Mouse (Mus musculus): ENCODE results near the gene Cirbp.

DNA sequence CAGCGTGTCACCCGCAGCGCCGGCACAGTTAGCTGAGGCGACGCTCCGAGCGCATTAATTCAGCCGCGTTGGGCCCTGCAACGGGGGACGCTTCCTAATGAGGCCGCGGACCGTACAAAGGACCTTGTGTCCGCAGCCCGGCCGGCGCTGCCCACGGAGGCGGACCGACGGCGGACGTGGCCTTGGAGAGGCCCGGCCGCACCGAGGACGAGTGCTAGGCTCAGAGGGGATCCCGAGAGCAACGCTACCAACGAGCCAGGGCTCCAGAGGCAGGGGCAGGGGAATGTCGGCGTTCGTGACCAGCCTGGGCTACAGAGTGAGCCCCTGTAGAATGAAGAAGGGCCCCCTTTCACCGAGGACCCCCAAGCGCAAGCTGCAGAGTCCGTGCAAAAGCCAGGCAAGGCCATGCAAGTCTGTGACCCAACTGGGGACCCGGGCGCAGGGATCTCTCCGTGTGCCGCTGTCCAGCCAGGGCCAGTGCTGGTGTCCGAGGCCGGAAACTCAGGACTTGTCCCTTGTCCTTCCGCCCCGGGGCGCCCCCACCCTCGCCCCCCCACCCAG, 24.8 kb downstream of the Cirbp start:
- TF ChIP-seq POLR2A (IDR thresholded peaks at IDR 0.05; ENCODE audit: borderline replicate concordance, extremely low read depth, low read depth, low read length) (no peak), CTCF (IDR thresholded peaks at IDR 0.05; ENCODE audit: insufficient read depth, low read length) (no peak)
